Mouse (Mus musculus) CH12.LX (cell line): Measurements from ENCODE around the gene Cobll1. TPM values are rescaled to one million over a fixed set of nuclear protein-coding genes. Genes with fewer than 3 reads are reported as not detected.

Experiments used
- DNase-seq: peaks from one replicate; pipeline ENCODE4 v3.0.0-alpha.2; 2013; ENCODE audit errors: extremely low read depth
- H3K27ac ChIP-seq: 2 replicates; pipeline ENCODE4 v1.5.1; 2012; ENCODE audit warnings: low read depth, mild to moderate bottlenecking, control low read depth, moderate library complexity; ENCODE audit not compliant: insufficient read depth
- H3K27me3 ChIP-seq: replicated peaks from 2 replicates; pipeline ENCODE3; 2012; ENCODE audit warnings: inconsistent platforms
- H3K36me3 ChIP-seq, 2 experiments: replicated peaks in 1 of 2; 2 replicates each; pipeline versions ENCODE3 to v1.6.1; 2012; ENCODE audit warnings: inconsistent platforms in 1 of 2, low read length in 1 of 2, mild to moderate bottlenecking in 1 of 2, mixed read lengths in 1 of 2, moderate library complexity in 1 of 2; ENCODE audit not compliant: control insufficient read depth in 1 of 2, insufficient read depth in 1 of 2
- H3K4me1 ChIP-seq, 2 experiments: 2 replicates each; pipeline ENCODE4 v1.6.1; 2012; ENCODE audit warnings: inconsistent platforms in 1 of 2, moderate library complexity in 1 of 2; ENCODE audit not compliant: insufficient read depth in 2 of 2, control insufficient read depth in 1 of 2
- H3K4me2 ChIP-seq: 2 replicates; pipeline ENCODE4 v1.6.1; 2012; ENCODE audit warnings: low read depth, mild to moderate bottlenecking, control low read depth; ENCODE audit not compliant: poor library complexity, insufficient read depth, severe bottlenecking
- H3K4me3 ChIP-seq, 3 experiments: fragments of 150-350 bp in 1 of 3; sonication (generic) in 1 of 3; replicated peaks in 1 of 3; 2 replicates each; pipeline versions ENCODE3 to v1.5.1; 2011 to 2012; ENCODE audit warnings: low read depth in 2 of 3, low read length in 2 of 3, mild to moderate bottlenecking in 2 of 3, moderate library complexity in 2 of 3, control low read depth in 1 of 3, improper control_type of control experiment in 1 of 3, inconsistent platforms in 1 of 3, mixed read lengths in 1 of 3; ENCODE audit not compliant: poor library complexity in 1 of 3
- H3K79me2 ChIP-seq: replicated peaks from 2 replicates; pipeline ENCODE4 v1.6.1; 2012; ENCODE audit warnings: mild to moderate bottlenecking, moderate library complexity; ENCODE audit not compliant: control insufficient read depth, poor library complexity, insufficient read depth, severe bottlenecking; ENCODE audit errors: extremely low read depth
- H3K9ac ChIP-seq: 2 replicates; pipeline ENCODE4 v1.6.1; 2012; ENCODE audit warnings: low read depth, mild to moderate bottlenecking, control low read depth, moderate library complexity; ENCODE audit not compliant: insufficient read depth
- H3K9me3 ChIP-seq: replicated peaks from 2 replicates; pipeline ENCODE3; 2012; ENCODE audit warnings: low read length, inconsistent platforms, mixed read lengths
- BHLHE40 ChIP-seq: IDR thresholded peaks from 2 replicates; pipeline ENCODE4 v1.6.1; 2011; ENCODE audit warnings: mild to moderate bottlenecking, low read depth, low read length, improper control_type of control experiment
- CHD2 ChIP-seq: IDR thresholded peaks from 2 replicates; pipeline ENCODE4 v1.6.1; 2011; ENCODE audit warnings: low read length, improper control_type of control experiment
- CTCF ChIP-seq, 2 experiments: IDR thresholded peaks in 1 of 2; conservative IDR thresholded peaks in 1 of 2; 2 replicates each; pipeline ENCODE4 v1.5.1; 2011 to 2012; ENCODE audit warnings: low read depth in 2 of 2, low read length in 2 of 2, improper control_type of control experiment in 1 of 2, inconsistent platforms in 1 of 2, mild to moderate bottlenecking in 1 of 2, moderate library complexity in 1 of 2
- E2F4 ChIP-seq: IDR thresholded peaks from 2 replicates; pipeline ENCODE4 v1.6.1; 2011; ENCODE audit warnings: low read depth, low read length, improper control_type of control experiment; ENCODE audit not compliant: insufficient replicate concordance
- ELF1 ChIP-seq: IDR thresholded peaks from 2 replicates; pipeline ENCODE4 v1.6.1; 2014; ENCODE audit warnings: low read depth, mild to moderate bottlenecking, inconsistent platforms, low read length, improper control_type of control experiment
- EP300 ChIP-seq: IDR thresholded peaks from 2 replicates; pipeline ENCODE4 v1.6.1; 2011; ENCODE audit warnings: low read length, improper control_type of control experiment
- JUN ChIP-seq: IDR thresholded peaks from 2 replicates; pipeline ENCODE4 v1.6.1; 2011; ENCODE audit warnings: low read depth, mild to moderate bottlenecking, low read length, improper control_type of control experiment, moderate library complexity; ENCODE audit not compliant: insufficient read depth
- JUND ChIP-seq: conservative IDR thresholded peaks from 2 replicates; pipeline ENCODE4 v1.6.1; 2011; ENCODE audit warnings: low read depth, low read length, improper control_type of control experiment
- MAFK ChIP-seq: IDR thresholded peaks from 2 replicates; pipeline ENCODE4 v1.6.1; 2011; ENCODE audit warnings: low read length, improper control_type of control experiment; ENCODE audit not compliant: insufficient replicate concordance
- MAX ChIP-seq: IDR thresholded peaks from 2 replicates; pipeline ENCODE4 v1.6.1; 2011; ENCODE audit warnings: low read length, improper control_type of control experiment
- PAX5 ChIP-seq: IDR thresholded peaks from 2 replicates; pipeline ENCODE4 v1.6.1; 2012; ENCODE audit warnings: low read length, inconsistent platforms, mixed read lengths
- POLR2AphosphoS2 ChIP-seq: IDR thresholded peaks from 2 replicates; pipeline ENCODE4 v1.6.1; 2011; ENCODE audit warnings: low read depth, low read length, improper control_type of control experiment
- RCOR1 ChIP-seq: conservative IDR thresholded peaks from 2 replicates; pipeline ENCODE4 v1.6.1; 2012; ENCODE audit warnings: low read depth, mild to moderate bottlenecking, inconsistent platforms, low read length, improper control_type of control experiment
- SIN3A ChIP-seq: IDR thresholded peaks from 2 replicates; pipeline ENCODE4 v1.6.1; 2012; ENCODE audit warnings: low read length, improper control_type of control experiment, inconsistent platforms
- SMC3 ChIP-seq: IDR thresholded peaks from 2 replicates; pipeline ENCODE4 v1.6.1; 2011; ENCODE audit warnings: low read depth, low read length, improper control_type of control experiment
- TBP ChIP-seq: conservative IDR thresholded peaks from 2 replicates; pipeline ENCODE4 v1.6.1; 2011; ENCODE audit warnings: low read depth, low read length, improper control_type of control experiment
- UBTF ChIP-seq: IDR thresholded peaks from 2 replicates; pipeline ENCODE4 v1.6.1; 2012; ENCODE audit warnings: low read depth, mild to moderate bottlenecking, inconsistent platforms, low read length, improper control_type of control experiment, moderate library complexity
- USF2 ChIP-seq: conservative IDR thresholded peaks from 2 replicates; pipeline ENCODE4 v1.6.1; 2011; ENCODE audit warnings: low read depth, low read length, improper control_type of control experiment
- ZNF384 ChIP-seq: IDR thresholded peaks from 2 replicates; pipeline ENCODE4 v1.6.1; 2012; ENCODE audit warnings: low read depth, low read length, improper control_type of control experiment, inconsistent platforms
- dilution Hi-C: fragments of 300-500 bp; cut with MboI; formaldehyde crosslinking; loops from 2 replicates; pipeline ENCODE4 v1.14.3; 2020; ENCODE audit warnings: low sequenced_read_pairs; ENCODE audit not compliant: extremely low pct_unique_long_range_greater_than_20kb, extremely low pct_ligation_motif_present
- in situ Hi-C: fragments of 300-500 bp; cut with MboI; formaldehyde crosslinking; loops from 3 replicates; pipeline ENCODE4 v1.14.3; 2019; ENCODE audit warnings: low sequenced_read_pairs, low pct_ligation_motif_present, low pct_unique_long_range_greater_than_20kb, mixed read lengths
- polyA plus RNA-seq: library from polyadenylated mRNA; unstranded; fragments of >175 nt; gene quantifications from 2 replicates; pipeline ENCODE4 v1.2.1, GENCODE M21; 2012; ENCODE audit warnings: low read depth; ENCODE audit not compliant: insufficient read length
- total RNA-seq, 2 experiments: library from RNA; depleted of rRNA; stranded (reverse); fragments of 300-350 nt in 1 of 2; fragments of >200 nt in 1 of 2; gene quantifications; 2 replicates each; pipeline ENCODE4 v1.2.3; 2012 to 2014

Gene Cobll1
- total and polyA plus RNA-seq, 3 experiments: 0.67 to 1.9 (median 1.5) TPM

DNA sequence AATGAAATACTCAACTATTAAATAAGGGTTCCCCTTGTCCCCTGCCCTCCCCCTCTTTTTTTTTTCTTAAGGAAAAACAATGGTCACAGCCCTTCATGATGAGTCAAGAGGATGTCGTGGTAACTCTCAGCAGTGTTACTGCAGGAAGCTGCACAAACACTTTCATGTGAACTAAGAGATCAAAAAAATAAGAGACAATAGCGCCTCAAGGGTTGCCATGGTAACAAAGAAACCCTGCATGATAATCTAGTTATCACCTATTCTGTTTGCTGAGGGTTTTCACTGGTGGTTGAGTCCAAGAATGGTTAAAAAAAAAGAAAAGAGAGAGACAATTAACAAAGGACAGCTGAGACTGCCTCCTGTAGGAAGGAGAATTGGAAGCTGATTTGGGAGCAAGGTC, 56.5 kb downstream of the Cobll1 start:
- dilution Hi-C loops: no loop called here
- TF ChIP-seq BHLHE40 (no peak), ZNF384 (no peak), TBP (no peak), RCOR1 (no peak), E2F4 (no peak), EP300 (no peak), JUN (no peak), CHD2 (no peak), PAX5 (no peak), MAFK (no peak), SIN3A (no peak), ELF1 (no peak), POLR2AphosphoS2 (no peak), CTCF (conservative IDR thresholded peaks at IDR 0.05 in 1 of 2, IDR thresholded peaks at IDR 0.05 in 1 of 2; ENCODE audit: low read depth in 2 of 2, low read length in 2 of 2) (no peak), UBTF (no peak), SMC3 (no peak), USF2 (no peak), JUND (no peak)
- DNase-seq: no peak
- Histone ChIP-seq H3K9me3 (peaks cover 2% of the 10 kb centered on the region), H3K4me1 (peaks cover 5 to 32% of the 10 kb centered on the region in 2 experiments), H3K27ac (no peak overlapping the region), H3K9ac (no peak overlapping the region), H3K4me2 (no peak overlapping the region), H3K36me3 (no peaks in the 10 kb centered on the region), H3K4me3 (no peak overlapping the region), H3K79me2 (no peaks in the 10 kb centered on the region), H3K27me3 (no peaks in the 10 kb centered on the region)
- in situ Hi-C loops: no loop called here

DNA sequence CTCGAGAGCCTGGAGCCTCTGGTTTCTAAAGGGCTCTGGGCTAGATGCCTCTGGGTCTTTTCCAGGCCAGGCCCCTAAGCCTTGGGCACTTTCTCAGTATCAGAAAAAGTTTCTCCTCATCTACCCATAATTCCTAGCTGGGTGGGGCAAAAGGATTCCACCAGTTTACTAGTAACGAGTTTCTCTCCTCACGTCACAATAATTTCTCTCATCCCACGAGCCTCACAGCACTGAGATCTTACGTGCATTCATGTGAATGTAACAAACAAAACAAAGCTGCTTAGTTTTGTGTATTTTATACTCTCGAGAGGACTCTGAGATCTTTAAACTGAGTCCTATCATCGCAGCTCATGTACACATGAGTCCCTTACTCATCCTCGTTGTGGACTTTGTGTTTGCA, 57.5 kb downstream of the Cobll1 start:
- in situ Hi-C loops: no loop called here
- dilution Hi-C loops: no loop called here
- Histone ChIP-seq H3K4me2 (no peak overlapping the region), H3K36me3 (no peaks in the 10 kb centered on the region), H3K4me1 (peaks cover 3 to 22% of the 10 kb centered on the region in 2 experiments; a peak in 3 of 4 replicates), H3K9ac (no peak overlapping the region), H3K79me2 (no peaks in the 10 kb centered on the region), H3K4me3 (no peak overlapping the region), H3K27ac (no peak overlapping the region), H3K27me3 (no peaks in the 10 kb centered on the region), H3K9me3 (peaks cover 2% of the 10 kb centered on the region)
- TF ChIP-seq MAX (no peak), PAX5 (no peak)
- no peak for DNase-seq
